Mouse (Mus musculus) C2C12 (cell line): ENCODE measurements around the gene Olfr788.

ENCODE experiments used
- CTCF ChIP-seq: IDR thresholded peaks from one replicate; pipeline ENCODE4 v1.5.1; 2011; ENCODE audit not compliant: control insufficient read depth, insufficient read depth, insufficient read length
- MAX ChIP-seq: IDR thresholded peaks from one replicate; pipeline ENCODE4 v1.6.1; 2011; ENCODE audit warnings: mild to moderate bottlenecking, control low read depth

DNA sequence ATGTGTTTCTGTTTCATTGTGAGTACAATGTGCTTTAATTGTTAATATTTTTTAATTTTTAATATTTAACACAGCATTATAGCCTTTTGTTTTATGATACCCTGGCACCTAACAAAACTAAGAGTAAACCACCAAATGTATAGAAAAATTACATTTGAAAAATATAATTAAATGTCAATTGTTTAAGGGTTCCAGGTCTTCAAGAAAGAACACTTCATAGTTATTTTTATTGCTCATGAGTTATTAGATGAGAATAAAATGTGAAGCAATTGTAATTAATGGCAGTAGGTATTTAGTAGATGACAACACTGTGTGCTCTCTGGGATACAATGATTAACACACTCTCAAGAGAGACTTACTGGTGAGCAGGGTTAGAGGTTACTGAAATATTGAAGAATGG, at the start of gene Olfr788:
- TF ChIP-seq CTCF (no peak), MAX (no peak)
